Mouse (Mus musculus): ENCODE data around the gene Nrg4. TPM values are rescaled to one million over a fixed set of nuclear protein-coding genes. Genes with fewer than 3 reads are reported as not detected.
"Not testable (repeated sequence)": the region's sequence is repeated elsewhere in the genome, so short reads cannot be mapped to it uniquely, and the experiment has no call there.

Gene Nrg4
- polyA plus RNA-seq, 1 experiment from 2014 or later, result 0.73 TPM

DNA sequence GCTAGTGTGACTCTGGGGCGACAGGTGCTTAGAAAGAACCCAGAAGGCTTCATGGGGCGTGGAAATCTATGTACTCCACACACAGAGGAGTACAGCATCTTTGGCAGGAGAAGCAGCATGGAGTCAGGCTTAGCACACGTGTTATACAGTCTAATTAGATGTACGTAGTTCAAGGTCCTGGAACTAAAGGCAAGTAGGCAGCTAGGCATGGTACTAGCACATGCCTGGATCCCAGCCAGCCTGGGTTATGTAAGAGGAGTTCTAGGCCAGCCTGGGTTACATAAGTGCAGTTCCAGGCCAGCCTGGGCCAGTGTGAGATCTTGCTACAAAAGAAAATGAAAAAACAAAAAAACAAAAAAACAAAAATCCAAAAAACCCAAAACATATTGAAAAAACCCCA, 49.1 kb downstream of the Nrg4 start:
- Histone ChIP-seq H3K27me3 (no peaks in the 10 kb centered on the region), H3K36me3 (no peaks in the 10 kb centered on the region), H3K4me1 (replicated peaks) (no peaks in the 10 kb centered on the region), H3K9ac (no peak overlapping the region), H3K27ac (no peak overlapping the region), H3K9me3 (replicated peaks) (no peaks in the 10 kb centered on the region), H3K4me3 (no peak overlapping the region), H3K4me2 (no peak overlapping the region)
- 72% methylated on average over 4 of the region's 4 CpGs for WGBS
- no peak for ATAC-seq (replicated peaks; ENCODE audit: insufficient number of reproducible peaks, insufficient read depth, low FRiP score, low read depth)

DNA sequence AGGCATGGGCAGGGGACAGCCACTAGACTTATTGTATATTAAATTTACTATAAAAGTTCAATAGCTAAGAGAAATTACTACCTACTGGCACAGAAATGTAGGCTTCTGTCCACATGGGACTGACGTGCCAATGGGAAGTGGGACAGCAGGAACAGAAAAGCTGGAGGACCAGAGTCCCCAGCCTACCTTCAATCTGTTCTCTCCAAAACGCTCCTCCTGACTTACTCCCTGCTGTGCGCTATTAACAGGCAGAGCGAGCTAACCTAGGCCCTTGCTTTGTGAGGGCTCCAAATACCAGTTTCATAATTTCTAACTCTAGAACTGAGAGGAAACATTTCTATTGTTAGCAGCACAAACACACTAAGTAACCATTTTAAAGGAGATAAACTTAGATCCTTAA, 52.7 kb downstream of the Nrg4 start:
- no peak overlapping the region for H3K4me2 ChIP-seq
- no peak overlapping the region for H3K4me3 ChIP-seq
- H3K27ac ChIP-seq, result no peak overlapping the region
- H3K36me3 ChIP-seq, result no peaks in the 10 kb centered on the region
- WGBS, result 71% methylated on average over 4 of the region's 4 CpGs
- no peaks in the 10 kb centered on the region for H3K4me1 ChIP-seq (replicated peaks)
- H3K9me3 ChIP-seq (replicated peaks), result no peaks in the 10 kb centered on the region
- ATAC-seq (replicated peaks; ENCODE audit: insufficient number of reproducible peaks, insufficient read depth, low FRiP score, low read depth), result no peak
- no peak overlapping the region for H3K9ac ChIP-seq
- no peaks in the 10 kb centered on the region for H3K27me3 ChIP-seq

DNA sequence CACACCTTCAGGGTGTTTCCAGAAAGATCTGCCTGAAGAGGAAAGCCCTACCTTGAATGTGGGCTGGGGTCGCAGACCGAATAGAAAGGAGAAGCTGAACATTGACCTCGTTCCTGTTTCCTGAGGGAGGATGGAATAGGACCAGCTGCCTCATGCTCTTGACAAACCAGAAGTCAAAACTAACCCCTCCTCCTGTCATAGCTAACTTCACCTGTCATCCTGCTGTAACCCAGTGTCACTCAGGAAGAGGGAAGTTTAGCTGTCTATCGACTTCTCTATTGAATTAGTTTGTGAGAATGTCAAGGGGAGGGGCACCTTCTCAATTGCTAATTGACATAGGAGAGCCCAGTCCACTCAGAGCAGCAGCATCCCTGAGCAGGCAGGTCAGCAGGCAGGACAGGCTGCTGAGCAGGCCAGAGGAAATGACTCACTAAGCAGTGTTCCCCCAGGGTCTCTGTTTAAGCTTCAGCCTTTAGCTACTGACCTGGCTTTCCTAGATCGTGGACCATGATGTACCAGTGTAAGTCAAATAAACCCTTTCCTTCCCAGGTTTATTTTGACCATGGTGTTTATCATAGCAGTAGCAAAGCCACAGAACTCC, 54.6 kb downstream of the Nrg4 start:
- WGBS, result 57% methylated on average over 5 of the region's 5 CpGs

DNA sequence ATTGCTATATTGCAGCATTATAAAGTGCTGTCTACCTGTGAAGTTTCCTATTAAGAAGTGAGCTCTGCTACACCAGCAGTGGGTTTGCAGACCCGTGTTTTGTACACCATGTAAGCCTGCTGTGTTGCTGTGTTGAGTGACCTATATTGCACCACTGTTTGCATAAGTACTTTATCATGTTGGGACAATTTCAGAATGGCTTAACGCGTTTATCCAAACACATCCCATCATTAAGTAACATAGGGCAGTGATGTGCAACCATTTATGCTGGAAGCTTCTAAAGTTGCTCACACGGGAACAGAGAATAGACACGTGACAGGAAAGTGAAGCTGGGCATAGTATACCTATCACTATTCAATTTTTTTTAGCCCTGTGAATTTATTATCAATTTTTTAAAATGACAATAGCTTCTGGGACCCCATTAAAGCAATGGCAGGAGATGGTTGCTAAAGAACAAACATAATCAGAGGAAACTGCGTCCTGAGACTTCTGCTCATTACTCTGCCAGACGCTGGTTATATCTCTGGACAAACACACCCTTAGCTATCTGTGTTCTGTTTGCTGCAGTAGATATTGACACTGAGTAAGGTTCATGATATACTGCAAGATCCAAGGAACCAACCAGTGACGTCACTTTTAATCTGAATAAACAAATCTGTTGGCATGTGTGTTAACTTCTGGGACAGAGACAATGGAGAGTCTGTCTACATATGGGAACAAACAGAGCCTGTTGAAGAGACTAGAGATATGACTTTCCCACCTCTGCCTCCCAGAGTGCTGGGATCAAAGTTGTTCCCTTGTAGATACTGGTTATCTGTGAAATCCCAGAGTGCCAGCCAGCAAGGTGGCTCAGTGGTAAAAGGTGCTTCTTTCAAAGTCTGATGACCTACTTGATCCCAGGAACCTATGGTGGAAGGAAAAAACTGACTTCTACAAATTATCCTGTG, 62.0 kb downstream of the Nrg4 start:
- Histone ChIP-seq H3K4me2 (no peak overlapping the region), H3K27ac (no peak overlapping the region), H3K4me1 (replicated peaks) (no peaks in the 10 kb centered on the region), H3K27me3 (no peaks in the 10 kb centered on the region), H3K9me3 (replicated peaks) (no peaks in the 10 kb centered on the region), H3K4me3 (no peak overlapping the region), H3K9ac (no peak overlapping the region), H3K36me3 (no peaks in the 10 kb centered on the region)
- ATAC-seq (replicated peaks; ENCODE audit: insufficient number of reproducible peaks, insufficient read depth, low FRiP score, low read depth), result no peak
- 53% methylated on average over 8 of the region's 8 CpGs for WGBS

More for the DNA sequence above, 54.6 kb downstream of the Nrg4 start:
- Histone ChIP-seq H3K9ac (no peak overlapping the region), H3K4me3 (no peak overlapping the region), H3K9me3 (replicated peaks) (no peaks in the 10 kb centered on the region), H3K4me2 (no peak overlapping the region), H3K4me1 (replicated peaks) (no peaks in the 10 kb centered on the region), H3K27me3 (no peaks in the 10 kb centered on the region), H3K27ac (no peak overlapping the region), H3K36me3 (no peaks in the 10 kb centered on the region)
- ATAC-seq (replicated peaks; ENCODE audit: insufficient number of reproducible peaks, insufficient read depth, low FRiP score, low read depth), result no peak

DNA sequence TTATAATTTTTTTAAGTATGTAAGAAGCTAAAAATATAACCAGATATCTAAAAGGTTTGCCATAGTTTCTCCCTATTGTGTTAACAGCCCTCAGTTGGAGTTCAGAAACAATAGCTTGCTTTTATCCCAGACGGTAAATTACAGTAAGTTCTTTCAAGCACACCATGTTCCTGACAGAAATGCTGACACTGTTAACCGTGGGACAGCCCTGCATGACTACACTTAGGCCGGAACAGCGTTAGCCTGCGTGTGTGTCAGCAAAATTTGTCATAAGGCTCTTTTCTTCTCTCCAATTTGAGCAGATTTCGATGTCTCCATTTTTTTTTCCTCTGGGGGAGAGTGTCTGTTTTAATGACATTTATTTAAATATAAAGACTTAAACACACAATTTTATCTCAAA, 66.9 kb downstream of the Nrg4 start:
- Histone ChIP-seq H3K27me3 (no peaks in the 10 kb centered on the region), H3K4me3 (no peak overlapping the region), H3K27ac (no peak overlapping the region), H3K36me3 (no peaks in the 10 kb centered on the region), H3K4me2 (no peak overlapping the region), H3K9ac (no peak overlapping the region), H3K9me3 (replicated peaks) (no peaks in the 10 kb centered on the region), H3K4me1 (replicated peaks) (no peaks in the 10 kb centered on the region)
- no peak for ATAC-seq (replicated peaks; ENCODE audit: insufficient number of reproducible peaks, insufficient read depth, low FRiP score, low read depth)
- WGBS, result 66% methylated on average over 6 of the region's 6 CpGs

DNA sequence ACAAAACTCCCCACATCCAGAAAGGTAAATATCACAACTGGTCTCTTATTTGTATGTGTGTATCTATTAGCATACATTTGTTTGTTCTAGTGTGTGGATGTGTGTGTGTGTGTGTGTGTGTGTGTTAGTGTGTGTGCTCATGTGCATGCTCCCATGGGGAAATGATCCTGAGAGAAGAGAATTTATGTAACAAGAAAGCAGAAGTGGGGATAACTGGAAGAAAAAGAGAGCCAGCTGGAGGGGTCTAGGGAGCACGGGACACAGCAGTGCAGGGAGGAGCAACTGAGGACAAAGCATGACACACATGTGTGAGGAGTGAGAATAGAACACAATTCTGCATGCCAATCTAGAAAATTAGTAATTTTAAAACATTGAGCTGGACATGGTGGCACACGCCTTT, 69.5 kb downstream of the Nrg4 start:
- H3K9me3 ChIP-seq (replicated peaks), result no peaks in the 10 kb centered on the region
- no peak overlapping the region for H3K27ac ChIP-seq
- no peaks in the 10 kb centered on the region for H3K4me1 ChIP-seq (replicated peaks)
- H3K27me3 ChIP-seq, result no peaks in the 10 kb centered on the region
- no peak overlapping the region for H3K9ac ChIP-seq
- no peak overlapping the region for H3K4me3 ChIP-seq
- WGBS, result 81% methylated on average over 2 of the region's 2 CpGs
- no peaks in the 10 kb centered on the region for H3K36me3 ChIP-seq
- no peak for ATAC-seq (replicated peaks; ENCODE audit: insufficient number of reproducible peaks, insufficient read depth, low FRiP score, low read depth)
- no peak overlapping the region for H3K4me2 ChIP-seq

DNA sequence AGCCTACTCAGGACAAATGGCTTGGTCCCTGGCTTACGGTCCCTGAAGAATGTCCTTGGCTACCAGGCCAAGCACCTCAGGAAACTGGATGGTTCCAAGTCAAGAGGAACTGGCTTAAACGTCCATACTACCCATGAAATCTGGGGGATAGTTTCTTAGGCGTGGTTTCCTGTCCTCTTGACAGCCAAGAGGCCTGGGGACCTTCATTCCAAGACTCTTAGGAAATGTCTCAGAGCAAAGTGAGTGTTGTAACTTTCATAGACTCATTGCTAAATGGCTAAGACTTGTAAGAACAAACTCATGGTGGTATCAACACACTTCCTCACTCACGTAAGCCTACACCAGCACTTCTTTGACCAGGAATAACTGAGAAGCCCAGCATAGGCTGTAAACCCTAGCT, 71.0 kb downstream of the Nrg4 start:
- no peaks in the 10 kb centered on the region for H3K4me1 ChIP-seq (replicated peaks)
- no peak overlapping the region for H3K27ac ChIP-seq
- H3K4me2 ChIP-seq, result no peak overlapping the region
- H3K4me3 ChIP-seq, result no peak overlapping the region
- no peaks in the 10 kb centered on the region for H3K9me3 ChIP-seq (replicated peaks)
- WGBS, result 56% methylated on average over 4 of the region's 4 CpGs
- no peaks in the 10 kb centered on the region for H3K27me3 ChIP-seq
- ATAC-seq (replicated peaks; ENCODE audit: insufficient number of reproducible peaks, insufficient read depth, low FRiP score, low read depth), result no peak
- H3K36me3 ChIP-seq, result no peaks in the 10 kb centered on the region
- H3K9ac ChIP-seq, result no peak overlapping the region

DNA sequence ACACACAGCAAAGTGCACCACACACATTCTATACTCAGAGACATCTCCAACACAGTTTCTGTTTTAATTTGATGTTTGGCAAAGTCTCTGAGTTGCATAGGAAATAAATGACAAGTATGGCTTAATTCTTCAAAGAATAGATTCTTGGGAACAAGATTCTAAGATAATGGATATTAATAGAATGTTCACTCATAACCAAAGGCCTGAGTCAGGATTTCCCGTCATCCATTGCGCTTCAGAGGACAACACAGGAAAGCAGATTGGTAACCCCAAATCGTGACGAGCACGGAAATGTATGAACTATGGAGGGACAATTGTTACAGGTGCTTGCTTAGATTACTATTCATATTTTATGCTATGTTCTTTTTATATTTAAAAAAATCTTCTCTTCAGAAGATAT, 71.6 kb downstream of the Nrg4 start:
- no peak for ATAC-seq (replicated peaks; ENCODE audit: insufficient number of reproducible peaks, insufficient read depth, low FRiP score, low read depth)
- no peaks in the 10 kb centered on the region for H3K4me1 ChIP-seq (replicated peaks)
- no peak overlapping the region for H3K4me2 ChIP-seq
- WGBS, result 86% methylated on average over 5 of the region's 5 CpGs
- no peak overlapping the region for H3K4me3 ChIP-seq
- no peaks in the 10 kb centered on the region for H3K27me3 ChIP-seq
- no peaks in the 10 kb centered on the region for H3K9me3 ChIP-seq (replicated peaks)
- H3K36me3 ChIP-seq, result no peaks in the 10 kb centered on the region
- no peak overlapping the region for H3K9ac ChIP-seq
- H3K27ac ChIP-seq, result no peak overlapping the region

DNA sequence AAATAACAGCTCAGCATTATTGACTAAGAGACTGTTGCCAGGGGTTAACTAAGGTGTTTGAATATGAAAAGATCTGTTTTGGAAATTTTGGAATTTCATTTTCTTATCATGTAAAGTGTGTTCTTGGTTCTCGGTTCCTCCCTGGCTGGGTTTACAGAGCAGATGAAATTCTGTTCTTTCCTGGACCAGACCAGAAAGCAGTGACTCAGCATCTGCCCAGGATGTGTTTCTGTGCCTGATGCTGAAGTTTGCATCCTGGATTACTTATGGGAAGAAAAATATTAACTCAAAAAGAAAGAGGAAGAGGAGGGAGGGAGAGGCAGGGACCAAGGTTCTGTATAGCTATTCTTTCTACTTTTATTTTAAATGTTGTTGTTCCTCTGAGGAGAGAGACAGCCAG, 72.8 kb downstream of the Nrg4 start:
- 45% methylated on average over 1 of the region's 1 CpGs for WGBS
- no peaks in the 10 kb centered on the region for H3K36me3 ChIP-seq
- no peak overlapping the region for H3K27ac ChIP-seq
- no peak overlapping the region for H3K4me3 ChIP-seq
- H3K4me2 ChIP-seq, result no peak overlapping the region
- no peak overlapping the region for H3K9ac ChIP-seq
- H3K4me1 ChIP-seq (replicated peaks), result no peaks in the 10 kb centered on the region
- no peak for ATAC-seq (replicated peaks; ENCODE audit: insufficient number of reproducible peaks, insufficient read depth, low FRiP score, low read depth)
- no peaks in the 10 kb centered on the region for H3K9me3 ChIP-seq (replicated peaks)
- H3K27me3 ChIP-seq, result no peaks in the 10 kb centered on the region

DNA sequence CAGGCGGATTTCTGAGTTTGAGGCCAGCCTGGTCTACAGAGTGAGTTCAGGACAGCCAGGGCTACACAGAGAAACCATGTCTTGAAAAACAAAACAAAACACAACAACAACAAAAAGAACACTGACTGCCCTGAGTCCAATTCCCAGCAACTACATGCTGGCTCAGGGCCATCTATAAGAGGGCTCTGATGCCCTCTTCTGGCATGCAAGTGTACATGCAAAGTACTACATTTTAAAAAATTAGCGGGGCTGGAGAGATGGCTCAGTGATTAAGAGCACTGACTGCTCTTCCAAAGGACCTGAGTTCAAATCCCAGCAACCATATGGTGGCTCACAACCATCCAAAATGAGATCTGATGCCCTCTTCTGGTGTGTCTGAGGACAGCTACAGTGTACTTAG, 74.5 kb downstream of the Nrg4 start:
- H3K4me2 ChIP-seq; H3K27ac ChIP-seq; ATAC-seq (replicated peaks; ENCODE audit: insufficient number of reproducible peaks, insufficient read depth, low FRiP score, low read depth); H3K9me3 ChIP-seq (replicated peaks); H3K9ac ChIP-seq; H3K4me1 ChIP-seq (replicated peaks); H3K27me3 ChIP-seq; H3K36me3 ChIP-seq; H3K4me3 ChIP-seq: not testable (repeated sequence)
- WGBS, result 48% methylated on average over 2 of the region's 2 CpGs

DNA sequence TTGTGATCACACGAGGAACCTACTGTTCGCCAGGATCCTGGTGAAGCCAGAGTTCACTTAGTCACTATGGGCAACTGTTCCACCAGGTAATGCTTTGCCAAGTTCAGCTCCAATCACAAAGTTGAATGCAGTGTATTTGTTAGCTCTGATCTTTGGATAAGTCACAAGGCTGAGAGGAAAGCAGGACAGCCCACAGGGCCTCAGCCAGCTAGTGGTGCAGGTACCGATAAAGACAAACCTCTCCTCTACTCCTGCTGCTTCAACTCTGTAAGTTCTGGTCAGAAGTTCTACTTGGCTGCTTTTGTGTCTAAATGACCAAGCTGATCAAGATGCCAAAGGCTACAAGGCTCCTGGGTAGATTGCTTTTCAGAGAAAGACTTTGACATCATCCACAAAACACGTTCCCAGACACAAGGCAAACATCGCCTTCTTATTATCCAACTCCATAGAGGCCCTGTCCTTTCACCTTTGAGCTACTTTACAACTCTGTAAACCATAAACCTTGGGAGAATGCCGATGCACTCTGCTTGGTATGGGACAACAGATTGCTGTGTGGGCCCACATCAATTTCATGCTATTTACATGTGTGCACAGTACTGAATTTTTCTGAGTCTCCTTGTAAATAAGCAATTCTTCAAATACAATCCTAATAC, 75.9 kb downstream of the Nrg4 start:
- H3K4me1 ChIP-seq (replicated peaks), result no peaks in the 10 kb centered on the region
- no peaks in the 10 kb centered on the region for H3K36me3 ChIP-seq
- H3K27me3 ChIP-seq, result no peaks in the 10 kb centered on the region
- no peaks in the 10 kb centered on the region for H3K9me3 ChIP-seq (replicated peaks)
- H3K4me3 ChIP-seq, result no peak overlapping the region
- WGBS, result 80% methylated on average over 6 of the region's 6 CpGs
- no peak overlapping the region for H3K9ac ChIP-seq
- no peak for ATAC-seq (replicated peaks; ENCODE audit: insufficient number of reproducible peaks, insufficient read depth, low FRiP score, low read depth)
- H3K4me2 ChIP-seq, result no peak overlapping the region
- H3K27ac ChIP-seq, result no peak overlapping the region
